Mouse (Mus musculus) kidney, embryonic 14.5 days (tissue): ENCODE data around the gene Myo1d. TPM values are rescaled to one million over a fixed set of nuclear protein-coding genes. Genes with fewer than 3 reads are reported as not detected.

Source experiments
- ATAC-seq: fragments of 200-750 bp; cut with Nextera tagmentation; 2 replicates; pipeline ENCODE4 v1.8.0; 2017; ENCODE audit warnings: moderate number of reproducible peaks, mild to moderate bottlenecking, moderate TSS enrichment, moderate library complexity; ENCODE audit not compliant: low FRiP score, low TSS enrichment
- H3K27ac ChIP-seq: fragments of 300-500 bp; sonication (generic); 2 replicates; pipeline ENCODE4 v1.5.1; 2014; ENCODE audit warnings: low read depth, mild to moderate bottlenecking, low read length, moderate library complexity, mixed read lengths
- H3K27me3 ChIP-seq: fragments of 300-500 bp; sonication (generic); 2 replicates; pipeline ENCODE4 v1.6.1; 2014; ENCODE audit warnings: mild to moderate bottlenecking, low read length; ENCODE audit not compliant: control insufficient read depth, insufficient read depth
- H3K36me3 ChIP-seq: fragments of 300-500 bp; sonication (generic); 2 replicates; pipeline ENCODE4 v1.6.1; 2014; ENCODE audit warnings: low read length, mixed read lengths; ENCODE audit not compliant: control insufficient read depth, insufficient read depth
- H3K4me1 ChIP-seq: fragments of 300-500 bp; sonication (generic); 2 replicates; pipeline ENCODE4 v1.6.1; 2014; ENCODE audit warnings: low read length, mixed read lengths; ENCODE audit not compliant: control insufficient read depth, insufficient read depth
- H3K4me2 ChIP-seq: fragments of 300-500 bp; sonication (generic); replicated peaks from 2 replicates; pipeline ENCODE4 v1.6.1; 2014; ENCODE audit warnings: low read depth, mild to moderate bottlenecking, low read length
- H3K4me3 ChIP-seq: fragments of 300-500 bp; sonication (generic); 2 replicates; pipeline ENCODE4 v1.5.1; 2014; ENCODE audit warnings: mild to moderate bottlenecking, low read length
- H3K9ac ChIP-seq: fragments of 300-500 bp; sonication (generic); 2 replicates; pipeline ENCODE4 v1.6.1; 2014; ENCODE audit warnings: low read depth, mild to moderate bottlenecking, low read length, moderate library complexity
- H3K9me3 ChIP-seq: fragments of 300-500 bp; sonication (generic); 2 replicates; pipeline ENCODE4 v1.6.1; 2016; ENCODE audit warnings: low read length; ENCODE audit not compliant: control insufficient read depth
- WGBS: fragments of 180-500 bp; shearing (Covaris S2); extraction: QIAGEN DNeasy Blood & Tissue Kit; methylation state at CpG from one replicate; pipeline ENCODE4 v1.1.7; 2014; 5-methylcytosine and 5-hydroxymethylcytosine counted together
- polyA plus RNA-seq: library from polyadenylated mRNA; unstranded; fragments of >200 nt; fragmentation: Nextera tagmentation; extraction: Ambion mirVana; gene quantifications from 2 replicates; pipeline ENCODE4 v1.2.1, GENCODE M21; 2014

The Myo1d gene
- polyA plus RNA-seq, 1 experiment from 2014 or later, result 16.0 TPM

GRCm38 (mm10) chr11:80809666-80809992 lies 29.8 kb upstream of the Myo1d start:
- Histone ChIP-seq H3K27ac (peak overlapping the region; percentile 86; the same call in 1 of the 2 replicates), H3K27me3 (no peaks in the 10 kb centered on the region), H3K9me3 (no peaks in the 10 kb centered on the region), H3K4me2 (peak overlapping the region; percentile 77), H3K4me3 (peak overlapping the region; percentile 61), H3K4me1 (peaks cover 9% of the 10 kb centered on the region; the same call in 1 of the 2 replicates), H3K36me3 (peaks cover 23% of the 10 kb centered on the region), H3K9ac (peak overlapping the region; percentile 80)
- ATAC-seq, result peak; percentile 18; the same call in 1 of the 2 replicates
- 20% methylated on average over 5 of the region's 6 CpGs for WGBS

- no peak for ATAC-seq
- no peak overlapping the region for H3K9ac ChIP-seq
- no peaks in the 10 kb centered on the region for H3K27me3 ChIP-seq
- H3K4me2 ChIP-seq, result no peak overlapping the region
- no peaks in the 10 kb centered on the region for H3K9me3 ChIP-seq
- peaks cover 13% of the 10 kb centered on the region for H3K36me3 ChIP-seq
- 46% methylated on average over 6 of the region's 6 CpGs for WGBS
- H3K27ac ChIP-seq, result no peak overlapping the region
- no peak overlapping the region for H3K4me3 ChIP-seq
- peaks cover 9% of the 10 kb centered on the region; the same call in 1 of the 2 replicates for H3K4me1 ChIP-seq
These were observed 28.8 kb upstream of the Myo1d start for GRCm38 (mm10) chr11:80808551-80809070.

- 29% methylated on average over 3 of the region's 3 CpGs for WGBS
- no peak overlapping the region for H3K27ac ChIP-seq
- no peak for ATAC-seq
- no peaks in the 10 kb centered on the region for H3K27me3 ChIP-seq
- H3K9ac ChIP-seq, result no peak overlapping the region
- no peaks in the 10 kb centered on the region for H3K4me1 ChIP-seq
- no peak overlapping the region for H3K4me3 ChIP-seq
- no peaks in the 10 kb centered on the region for H3K36me3 ChIP-seq
- H3K4me2 ChIP-seq, result no peak overlapping the region
- H3K9me3 ChIP-seq, result no peaks in the 10 kb centered on the region
These were observed 22.9 kb upstream of the Myo1d start for GRCm38 (mm10) chr11:80802706-80803105.

- H3K4me2 ChIP-seq, result no peak overlapping the region
- H3K4me3 ChIP-seq, result no peak overlapping the region
- H3K9ac ChIP-seq, result no peak overlapping the region
- H3K4me1 ChIP-seq, result no peaks in the 10 kb centered on the region
- no peaks in the 10 kb centered on the region for H3K36me3 ChIP-seq
- WGBS, result 40% methylated on average over 3 of the region's 3 CpGs
- no peak overlapping the region for H3K27ac ChIP-seq
- H3K27me3 ChIP-seq, result no peaks in the 10 kb centered on the region
- H3K9me3 ChIP-seq, result no peaks in the 10 kb centered on the region
- no peak for ATAC-seq
These were observed 20.2 kb upstream of the Myo1d start for GRCm38 (mm10) chr11:80799979-80800378.

- no peak overlapping the region for H3K27ac ChIP-seq
- no peaks in the 10 kb centered on the region for H3K4me1 ChIP-seq
- no peak overlapping the region for H3K4me3 ChIP-seq
- H3K27me3 ChIP-seq, result no peaks in the 10 kb centered on the region
- no peak overlapping the region for H3K9ac ChIP-seq
- no peak overlapping the region for H3K4me2 ChIP-seq
- H3K36me3 ChIP-seq, result no peaks in the 10 kb centered on the region
- H3K9me3 ChIP-seq, result no peaks in the 10 kb centered on the region
- WGBS, result 58% methylated on average over 8 of the region's 8 CpGs
- ATAC-seq, result no peak
These were observed 15.6 kb upstream of the Myo1d start for GRCm38 (mm10) chr11:80795431-80795830.

GRCm38 (mm10) chr11:80794290-80794689 lies 14.5 kb upstream of the Myo1d start:
- no peak for ATAC-seq
- WGBS, result 93% methylated on average over 4 of the region's 4 CpGs
- no peaks in the 10 kb centered on the region for H3K9me3 ChIP-seq
- H3K36me3 ChIP-seq, result no peaks in the 10 kb centered on the region
- no peak overlapping the region for H3K9ac ChIP-seq
- no peaks in the 10 kb centered on the region for H3K27me3 ChIP-seq
- H3K27ac ChIP-seq, result no peak overlapping the region
- no peak overlapping the region for H3K4me3 ChIP-seq
- H3K4me1 ChIP-seq, result no peaks in the 10 kb centered on the region
- H3K4me2 ChIP-seq, result no peak overlapping the region

GRCm38 (mm10) chr11:80793386-80793785 lies 13.6 kb upstream of the Myo1d start:
- Histone ChIP-seq H3K9ac (no peak overlapping the region), H3K4me1 (no peaks in the 10 kb centered on the region), H3K4me2 (no peak overlapping the region), H3K36me3 (no peaks in the 10 kb centered on the region), H3K27me3 (no peaks in the 10 kb centered on the region), H3K27ac (no peak overlapping the region), H3K9me3 (no peaks in the 10 kb centered on the region), H3K4me3 (no peak overlapping the region)
- WGBS, result 94% methylated on average over 4 of the region's 4 CpGs
- ATAC-seq, result no peak

- Histone ChIP-seq H3K9ac (no peak overlapping the region), H3K4me3 (no peak overlapping the region), H3K36me3 (no peaks in the 10 kb centered on the region), H3K27ac (no peak overlapping the region), H3K9me3 (no peaks in the 10 kb centered on the region), H3K27me3 (no peaks in the 10 kb centered on the region), H3K4me1 (no peaks in the 10 kb centered on the region), H3K4me2 (no peak overlapping the region)
- WGBS, result 67% methylated on average over 3 of the region's 3 CpGs
- ATAC-seq, result no peak
These were observed 12.0 kb upstream of the Myo1d start for GRCm38 (mm10) chr11:80791677-80792432.

GRCm38 (mm10) chr11:80790413-80790812 lies 10.6 kb upstream of the Myo1d start:
- no peak for ATAC-seq
- H3K9ac ChIP-seq, result no peak overlapping the region
- no peaks in the 10 kb centered on the region for H3K27me3 ChIP-seq
- H3K4me1 ChIP-seq, result no peaks in the 10 kb centered on the region
- no peak overlapping the region for H3K4me3 ChIP-seq
- H3K36me3 ChIP-seq, result no peaks in the 10 kb centered on the region
- H3K9me3 ChIP-seq, result no peaks in the 10 kb centered on the region
- no peak overlapping the region for H3K4me2 ChIP-seq
- H3K27ac ChIP-seq, result no peak overlapping the region
- 62% methylated on average over 3 of the region's 3 CpGs for WGBS
